Mouse (Mus musculus) brain, embryonic 14.5 days (tissue): Measurements from ENCODE around the gene Aifm3.

Experiments used
- CTCF ChIP-seq: fragments of 200-500 bp; IDR thresholded peaks from 2 replicates; pipeline ENCODE4 v1.5.1; 2012; ENCODE audit warnings: inconsistent platforms, mild to moderate bottlenecking, moderate library complexity, borderline replicate concordance; ENCODE audit not compliant: insufficient read depth, insufficient read length; ENCODE audit errors: extremely low read depth
- POLR2A ChIP-seq: fragments of 200-500 bp; IDR thresholded peaks from 2 replicates; pipeline ENCODE4 v1.6.1; 2012; ENCODE audit warnings: mild to moderate bottlenecking, inconsistent platforms, borderline replicate concordance; ENCODE audit not compliant: poor library complexity, insufficient read depth, insufficient read length, severe bottlenecking; ENCODE audit errors: extremely low read depth

- TF ChIP-seq CTCF = peak; percentile 66; the same call in 1 of the 2 replicates
- no peak for TF ChIP-seq POLR2A
Observed at GRCm38 (mm10) chr16:17474091-17474490, 15.3 kb upstream of the Aifm3 start.
